Mouse (Mus musculus): Measurements from ENCODE around the gene Ulk2.

- TF ChIP-seq MAFK (IDR thresholded peaks at IDR 0.05; ENCODE audit: insufficient replicate concordance, low read length): no peak; the same call in 1 of the 2 replicates
- TF ChIP-seq MXI1 (IDR thresholded peaks at IDR 0.05; ENCODE audit: low read depth, low read length): peak; percentile 36; the same call in 1 of the 2 replicates
- TF ChIP-seq EP300 (IDR thresholded peaks at IDR 0.05; ENCODE audit: low read length): no peak
- peak; percentile 82 for TF ChIP-seq CHD2 (IDR thresholded peaks at IDR 0.05; ENCODE audit: low read length)
These were observed at the start of gene Ulk2 for GRCm38 (mm10) chr11:61854988-61855411.
